Mouse (Mus musculus) embryonic stem cell, embryonic (primary cell): ENCODE data around the gene Galnt15.

ENCODE experiments used
- CTCF ChIA-PET, 4 experiments: fragments of 300-600 bp in 2 of 4; fragments of 350-600 bp in 2 of 4; sonication (Branson Sonifier 250); formaldehyde crosslinking; loops; one replicate each; lab custom pipeline; 2022; ENCODE audit warnings: inconsistent platforms in 2 of 4; lab: Charles Lee
- POLR2A ChIA-PET, 4 experiments: fragments of 300-600 bp in 2 of 4; fragments of 350-600 bp in 2 of 4; sonication (Branson Sonifier 250); formaldehyde crosslinking; loops; one replicate each; lab custom pipeline; 2022; ENCODE audit warnings: antibody characterized with exemption in 4 of 4, inconsistent platforms in 1 of 4; lab: Charles Lee

Galnt15 gene

GRCm38 (mm10) chr14:32073211-32073685, 44.5 kb downstream of the Galnt15 start:
- POLR2A ChIA-PET, result interaction anchor here in 3 of 4 experiments (1.0 to 3.7 kb wide), 4 partner anchors 11 to 432 kb away, joined by 3 to 16 read pairs (median 3); partner anchors contain the start of genes Dph3 (in 2 of the 3), Oxnad1 (in 2 of the 3), Hacl1 (in 1 of the 3) and Ncoa4 (in 1 of the 3)
- CTCF ChIA-PET, result interaction anchor here in 2 of 4 experiments (0.5 to 1.1 kb wide), 2 partner anchors 286 to 601 kb away, joined by 3 to 4 read pairs; no protein-coding TSS in a partner anchor

- ChIA-PET POLR2A (interaction anchor here in 3 of 4 experiments (1.0 to 3.7 kb wide), 4 partner anchors 11 to 432 kb away, joined by 3 to 16 read pairs (median 3); partner anchors contain the start of genes Dph3 (in 1 of the 3), Hacl1 (in 1 of the 3), Ncoa4 (in 1 of the 3) and Oxnad1 (in 1 of the 3)), CTCF (interaction anchor here in 1 of 4 experiments (1.1 kb wide), 1 partner anchor 287 kb away, joined by 3 read pairs; no protein-coding TSS in a partner anchor)
Measured at GRCm38 (mm10) chr14:32073901-32074300, 45.1 kb downstream of the Galnt15 start.

GRCm38 (mm10) chr14:32076896-32077575, 48.2 kb downstream of the Galnt15 start:
- ChIA-PET POLR2A (interaction anchor here in 3 of 4 experiments (0.9 to 2.5 kb wide), 9 partner anchors 8 to 415 kb away, joined by 3 to 10 read pairs (median 3); partner anchors contain the start of genes Dph3 (in 2 of the 3) and Oxnad1 (in 2 of the 3)), CTCF (interaction anchor here in 3 of 4 experiments (0.5 to 1.9 kb wide), 10 partner anchors 8 to 465 kb away, joined by 3 to 8 read pairs (median 4); partner anchors contain the start of genes Dph3 (in 1 of the 3) and Oxnad1 (in 1 of the 3))

- CTCF ChIA-PET, result no interaction called here
- POLR2A ChIA-PET, result interaction anchor here in 3 of 4 experiments (1.0 to 1.8 kb wide), 4 partner anchors 17 to 88 kb away, joined by 3 to 5 read pairs (median 4); partner anchors contain the start of gene Ncoa4 (in 1 of the 3)
Measured at GRCm38 (mm10) chr14:32081026-32081425, 52.2 kb downstream of the Galnt15 start.

GRCm38 (mm10) chr14:32082891-32083290, 54.1 kb downstream of the Galnt15 start:
- CTCF ChIA-PET, result no interaction called here
- POLR2A ChIA-PET, result interaction anchor here in 2 of 4 experiments (1.0 to 1.6 kb wide), 4 partner anchors 11 to 235 kb away, joined by 3 to 5 read pairs (median 4); no protein-coding TSS in a partner anchor

GRCm38 (mm10) chr14:32083466-32083865, 54.7 kb downstream of the Galnt15 start:
- POLR2A ChIA-PET, result interaction anchor here in 3 of 4 experiments (0.6 to 3.3 kb wide), 8 partner anchors 9 to 421 kb away, joined by 3 to 16 read pairs (median 4); no protein-coding TSS in a partner anchor
- CTCF ChIA-PET, result no interaction called here

GRCm38 (mm10) chr14:32084761-32085485, 56.1 kb downstream of the Galnt15 start, which contains the start of gene Oxnad1:
TSS of gene Oxnad1 (plus strand) at chr14:32085374.
- CTCF ChIA-PET, result interaction anchor here in 3 of 4 experiments (0.6 to 1.4 kb wide), 9 partner anchors 8 to 108 kb away, joined by 3 to 5 read pairs (median 3); no protein-coding TSS in a partner anchor

GRCm38 (mm10) chr14:32085486-32086201, 56.9 kb downstream of the Galnt15 start, which contains the start of gene Dph3:
TSS of gene Dph3 (minus strand) at chr14:32085729.
- POLR2A ChIA-PET, result interaction anchor here (0.5 to 4.2 kb wide), 68 partner anchors 8 to 592 kb away, joined by 3 to 16 read pairs (median 4); partner anchors contain the start of genes Ncoa4 (in 3 of the 4), Btd (in 1 of the 4), Eaf1 (in 1 of the 4) and Galnt15 (in 1 of the 4)

More at GRCm38 (mm10) chr14:32084761-32085485, 56.1 kb downstream of the Galnt15 start, which contains the start of gene Oxnad1:
- POLR2A ChIA-PET, result interaction anchor here (0.5 to 4.2 kb wide), 72 partner anchors 8 to 591 kb away, joined by 3 to 16 read pairs (median 4); partner anchors contain the start of genes Ncoa4 (in 3 of the 4), Btd (in 1 of the 4), Eaf1 (in 1 of the 4) and Galnt15 (in 1 of the 4)

GRCm38 (mm10) chr14:32086226-32086625, 57.4 kb downstream of the Galnt15 start:
- POLR2A ChIA-PET, result interaction anchor here (0.6 to 4.2 kb wide), 32 partner anchors 9 to 1321 kb away, joined by 3 to 16 read pairs (median 5); partner anchors contain the start of genes Msmb (in 1 of the 4), Ncoa4 (in 1 of the 4), Parg (in 1 of the 4) and Timm23 (in 1 of the 4)

More at GRCm38 (mm10) chr14:32085486-32086201, 56.9 kb downstream of the Galnt15 start, which contains the start of gene Dph3:
- CTCF ChIA-PET, result interaction anchor here in 3 of 4 experiments (0.6 to 1.4 kb wide), 7 partner anchors 9 to 107 kb away, joined by 3 to 5 read pairs (median 3); no protein-coding TSS in a partner anchor

GRCm38 (mm10) chr14:32087584-32088248, 58.9 kb downstream of the Galnt15 start:
- ChIA-PET POLR2A (interaction anchor here in 3 of 4 experiments (0.6 to 4.2 kb wide), 24 partner anchors 8 to 644 kb away, joined by 3 to 13 read pairs (median 4); partner anchors contain the start of gene Ncoa4 (in 1 of the 3)), CTCF (interaction anchor here (0.6 to 1.3 kb wide), 13 partner anchors 10 to 1477 kb away, joined by 3 to 8 read pairs (median 4); no protein-coding TSS in a partner anchor)

More at GRCm38 (mm10) chr14:32086226-32086625, 57.4 kb downstream of the Galnt15 start:
- CTCF ChIA-PET, result no interaction called here

GRCm38 (mm10) chr14:32091124-32091523, 62.3 kb downstream of the Galnt15 start:
- POLR2A ChIA-PET, result no interaction called here
- CTCF ChIA-PET, result interaction anchor here in 1 of 4 experiments (0.6 kb wide), 1 partner anchor 725 kb away, joined by 3 read pairs; no protein-coding TSS in a partner anchor

GRCm38 (mm10) chr14:32091704-32092103, 62.9 kb downstream of the Galnt15 start:
- CTCF ChIA-PET, result interaction anchor here in 2 of 4 experiments (0.6 kb wide), 2 partner anchors 543 to 725 kb away, joined by 3 to 12 read pairs; no protein-coding TSS in a partner anchor

GRCm38 (mm10) chr14:32093018-32093417, 64.2 kb downstream of the Galnt15 start:
- POLR2A ChIA-PET, result interaction anchor here in 1 of 4 experiments (1.2 to 1.7 kb wide), 3 partner anchors 8 to 108 kb away, joined by 3 to 6 read pairs (median 4); partner anchors contain the start of genes Dph3, Oxnad1, Parg and Timm23
- CTCF ChIA-PET, result no interaction called here

More at GRCm38 (mm10) chr14:32091704-32092103, 62.9 kb downstream of the Galnt15 start:
- POLR2A ChIA-PET, result interaction anchor here in 1 of 4 experiments (0.7 kb wide), 1 partner anchor 52 kb away, joined by 3 read pairs; no protein-coding TSS in a partner anchor

GRCm38 (mm10) chr14:32093500-32094117, 64.8 kb downstream of the Galnt15 start:
- ChIA-PET POLR2A (interaction anchor here in 2 of 4 experiments (0.8 to 1.7 kb wide), 6 partner anchors 9 to 238 kb away, joined by 3 to 6 read pairs (median 4); partner anchors contain the start of genes Dph3 (in 1 of the 2), Oxnad1 (in 1 of the 2), Parg (in 1 of the 2) and Timm23 (in 1 of the 2)), CTCF (no interaction called here)

GRCm38 (mm10) chr14:32095646-32096045, 66.9 kb downstream of the Galnt15 start:
- ChIA-PET CTCF (no interaction called here), POLR2A (interaction anchor here in 1 of 4 experiments (1.2 to 2.1 kb wide), 2 partner anchors 11 to 63 kb away, joined by 3 to 4 read pairs; partner anchors contain the start of gene Ncoa4)
